Mouse (Mus musculus): ENCODE results near the gene Gm20479.

DNA sequence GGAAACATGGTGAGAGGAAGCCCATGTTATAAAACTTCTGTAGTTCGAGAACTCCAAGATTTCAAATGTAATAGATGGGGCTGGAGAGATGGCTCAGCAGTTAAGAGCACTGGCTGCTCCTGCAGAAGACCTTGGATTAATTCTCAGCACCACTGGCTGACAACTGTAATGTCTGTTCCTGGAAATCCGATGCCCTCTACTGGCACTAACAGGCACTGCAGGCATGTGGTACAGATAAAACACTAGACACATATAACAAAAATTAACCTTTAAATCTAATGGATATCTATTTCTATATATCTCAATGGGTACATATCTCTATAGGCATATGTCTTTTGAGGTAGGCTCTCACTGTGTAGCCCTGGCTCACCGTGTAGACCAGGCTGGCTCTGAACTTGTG lies 42.8 kb downstream of the Gm20479 start:
- TF ChIP-seq CTCF (IDR thresholded peaks at IDR 0.05; ENCODE audit: low read depth) = peak; percentile 46
- no peak for TF ChIP-seq EP300 (IDR thresholded peaks at IDR 0.05; ENCODE audit: low read depth)

Data from liver, postnatal 0 days (tissue).